8 mouse cellular contexts compared by ENCODE assay signal in genomic region chr15:102350942-102351291, GRCm38 (mm10). TPM values are rescaled to one million over a fixed set of nuclear protein-coding genes. Genes with fewer than 3 reads are reported as not detected.
DNase-seq lines count a peak whose midpoint lies in the region; ATAC-seq and TF ChIP-seq lines count a peak whose summit lies in the region.

No protein-coding gene starts in this region.

- 9% methylated on average over 11 of the region's 11 CpGs for WGBS in heart, embryonic 12.5 days
- WGBS in bone marrow, adult 2 months = 6% methylated on average over 11 of the region's 11 CpGs
- 11% methylated on average over 11 of the region's 11 CpGs for WGBS in hindbrain, embryonic 12.5 days
- 12% methylated on average over 11 of the region's 11 CpGs for WGBS in midbrain, embryonic 10.5 days

- no peak for TF ChIP-seq POLR2A in bone marrow, adult 2 months (IDR thresholded peaks at IDR 0.05; ENCODE audit: borderline replicate concordance, control insufficient read depth, low read depth, low read length)

- TF ChIP-seq CTCF in bone marrow, adult 2 months (IDR thresholded peaks at IDR 0.05; ENCODE audit: control insufficient read depth, insufficient read depth, low read length) = no peak

- peak overlapping the region; percentile 96 for H3K4me3 ChIP-seq in heart, embryonic 12.5 days
- peak overlapping the region; percentile 84 for H3K4me3 ChIP-seq in bone marrow, adult 2 months (replicated peaks; ENCODE audit: control insufficient read depth, low read depth, low read length)
- peak overlapping the region; percentile 76 for H3K4me3 ChIP-seq in hindbrain, embryonic 12.5 days
- H3K4me3 ChIP-seq in midbrain, embryonic 10.5 days = peak overlapping the region; percentile 80

- H3K4me2 ChIP-seq in heart, embryonic 12.5 days = peak overlapping the region; percentile 92
- peak overlapping the region; percentile 90 for H3K4me2 ChIP-seq in hindbrain, embryonic 12.5 days (replicated peaks)

- H3K27me3 ChIP-seq in heart, embryonic 12.5 days (replicated peaks) = 0 out of 2 replicates have a peak, but pooled peaks cover under 1% of the 10 kb centered on the region
- H3K27me3 ChIP-seq in hindbrain, embryonic 12.5 days = peaks cover 1% of the 10 kb centered on the region
- H3K27me3 ChIP-seq in midbrain, embryonic 10.5 days (ENCODE audit: low read depth, poor library complexity, severe bottlenecking) = 0 out of 2 replicates have a peak, but pooled peaks cover 2% of the 10 kb centered on the region

- H3K36me3 ChIP-seq in heart, embryonic 12.5 days = peaks cover 21% of the 10 kb centered on the region
- H3K36me3 ChIP-seq in hindbrain, embryonic 12.5 days = peaks cover 16% of the 10 kb centered on the region
- peaks cover 24% of the 10 kb centered on the region for H3K36me3 ChIP-seq in midbrain, embryonic 10.5 days

- H3K9ac ChIP-seq in heart, embryonic 12.5 days = peak overlapping the region; percentile 75
- peak overlapping the region; percentile 49; the same call in 1 of the 2 replicates for H3K9ac ChIP-seq in hindbrain, embryonic 12.5 days

- H3K9me3 ChIP-seq in heart, embryonic 12.5 days (replicated peaks) = no peaks in the 10 kb centered on the region
- no peaks in the 10 kb centered on the region for H3K9me3 ChIP-seq in hindbrain, embryonic 12.5 days (replicated peaks)
- no peaks in the 10 kb centered on the region for H3K9me3 ChIP-seq in midbrain, embryonic 10.5 days (replicated peaks)

- intact Hi-C loops in gastrocnemius, postnatal 14 days (cut with DNase I; ENCODE audit: low total_unique reads) = no loop called here

- peak; percentile 20; the same call in 1 of the 2 replicates for ATAC-seq in heart, embryonic 12.5 days (ENCODE audit: insufficient number of reproducible peaks, low FRiP score)
- peak; percentile 26; the same call in 1 of the 2 replicates for ATAC-seq in hindbrain, embryonic 12.5 days (ENCODE audit: low FRiP score)

- peak overlapping the region; percentile 72 for H3K27ac ChIP-seq in heart, embryonic 12.5 days (ENCODE audit: poor library complexity, severe bottlenecking)
- H3K27ac ChIP-seq in bone marrow, adult 2 months (ENCODE audit: control insufficient read depth, insufficient read depth, low read depth, low read length, poor library complexity) = no peak overlapping the region
- no peak overlapping the region for H3K27ac ChIP-seq in hindbrain, embryonic 12.5 days
- H3K27ac ChIP-seq in midbrain, embryonic 10.5 days (replicated peaks) = peak overlapping the region; percentile 90

- no peak for DNase-seq in heart, adult 8-10 months (ENCODE audit: low spot score)
- DNase-seq in midbrain, embryonic 10.5 days (ENCODE audit: low spot score) = no peak
- no peak for DNase-seq in ovary, postnatal 36 days (ENCODE audit: low spot score)
- no peak for DNase-seq in cerebellum, adult 11-12 months
- no peak for DNase-seq in gastrocnemius, postnatal 14 days

- peaks cover 19% of the 10 kb centered on the region for H3K4me1 ChIP-seq in heart, embryonic 12.5 days (replicated peaks)
- peaks cover 4% of the 10 kb centered on the region; the same call in 1 of the 2 replicates for H3K4me1 ChIP-seq in bone marrow, adult 2 months (ENCODE audit: control insufficient read depth, insufficient read depth, low read length)
- peaks cover 24% of the 10 kb centered on the region for H3K4me1 ChIP-seq in hindbrain, embryonic 12.5 days
- peaks cover 29% of the 10 kb centered on the region for H3K4me1 ChIP-seq in midbrain, embryonic 10.5 days

RNA-seq across cellular contexts. Expression of gene Aaas, which starts 0.3 kb away (rescaled TPM):
- 53.8 and 55.8 TPM in 2 replicates for polyA plus RNA-seq in heart, embryonic 12.5 days (2016; fragmentation: Nextera tagmentation; extraction: Ambion mirVana)
- 10 to 100 TPM in 3 of 4 experiments, 1 to 10 TPM in 1; 9.8 to 15.0 (median 12.5) TPM for total RNA-seq in heart, adult 8-10 months (2022)
- 56.6 and 97.9 TPM in 2 replicates for polyA plus RNA-seq in bone marrow, adult 2 months (2011; ENCODE audit: insufficient read depth, insufficient read length, low replicate concordance, missing spikeins)
- 54.6 and 60.9 TPM in 2 replicates for polyA plus RNA-seq in hindbrain, embryonic 12.5 days (2016; fragmentation: Nextera tagmentation; extraction: Ambion mirVana)
- 115 and 128 TPM in 2 replicates for polyA plus RNA-seq in midbrain, embryonic 10.5 days (2016; fragmentation: Nextera tagmentation; extraction: Ambion mirVana)
- 1 to 10 TPM; 7.2 to 8.4 TPM for total RNA-seq in gastrocnemius, postnatal 14 days (2021)

RNA-seq across cellular contexts. Expression of gene Sp7, which starts 16.1 kb away (rescaled TPM):
- polyA plus RNA-seq in heart, embryonic 12.5 days (2016; fragmentation: Nextera tagmentation; extraction: Ambion mirVana) = 0.34 and 0.58 TPM in 2 replicates
- not detected for total RNA-seq in heart, adult 8-10 months (2022)
- polyA plus RNA-seq in bone marrow, adult 2 months (2011; ENCODE audit: insufficient read depth, insufficient read length, low replicate concordance, missing spikeins) = 3.2 and 3.5 TPM in 2 replicates
- 1.9 and 2.1 TPM in 2 replicates for polyA plus RNA-seq in hindbrain, embryonic 12.5 days (2016; fragmentation: Nextera tagmentation; extraction: Ambion mirVana)
- polyA plus RNA-seq in midbrain, embryonic 10.5 days (2016; fragmentation: Nextera tagmentation; extraction: Ambion mirVana) = 0.59 and 0.66 TPM in 2 replicates
- under 1 TPM; 0.11 to 0.14 TPM for total RNA-seq in gastrocnemius, postnatal 14 days (2021)

RNA-seq across cellular contexts. Expression of gene Myg1, which starts 19.4 kb away (rescaled TPM):
- 58.8 and 60.7 TPM in 2 replicates for polyA plus RNA-seq in heart, embryonic 12.5 days (2016; fragmentation: Nextera tagmentation; extraction: Ambion mirVana)
- total RNA-seq in heart, adult 8-10 months (2022) = 10 to 100 TPM; 23.2 to 24.6 (median 24.5) TPM
- 40.0 and 43.6 TPM in 2 replicates for polyA plus RNA-seq in bone marrow, adult 2 months (2011; ENCODE audit: insufficient read depth, insufficient read length, low replicate concordance, missing spikeins)
- 78.4 and 90.8 TPM in 2 replicates for polyA plus RNA-seq in hindbrain, embryonic 12.5 days (2016; fragmentation: Nextera tagmentation; extraction: Ambion mirVana)
- 125 and 134 TPM in 2 replicates for polyA plus RNA-seq in midbrain, embryonic 10.5 days (2016; fragmentation: Nextera tagmentation; extraction: Ambion mirVana)
- total RNA-seq in gastrocnemius, postnatal 14 days (2021) = 10 to 100 TPM; 17.6 to 19.0 TPM

RNA-seq across cellular contexts. Expression of gene Pfdn5, which starts 25.0 kb away (rescaled TPM):
- polyA plus RNA-seq in heart, embryonic 12.5 days (2016; fragmentation: Nextera tagmentation; extraction: Ambion mirVana) = 267 and 273 TPM in 2 replicates
- 100 to 1,000 TPM; 300 to 347 (median 339) TPM for total RNA-seq in heart, adult 8-10 months (2022)
- 352 and 432 TPM in 2 replicates for polyA plus RNA-seq in bone marrow, adult 2 months (2011; ENCODE audit: insufficient read depth, insufficient read length, low replicate concordance, missing spikeins)
- 331 and 402 TPM in 2 replicates for polyA plus RNA-seq in hindbrain, embryonic 12.5 days (2016; fragmentation: Nextera tagmentation; extraction: Ambion mirVana)
- 335 and 345 TPM in 2 replicates for polyA plus RNA-seq in midbrain, embryonic 10.5 days (2016; fragmentation: Nextera tagmentation; extraction: Ambion mirVana)
- total RNA-seq in gastrocnemius, postnatal 14 days (2021) = 100 to 1,000 TPM; 212 to 228 TPM

RNA-seq across cellular contexts. Expression of gene Espl1, which starts 54.9 kb away (rescaled TPM):
- polyA plus RNA-seq in heart, embryonic 12.5 days (2016; fragmentation: Nextera tagmentation; extraction: Ambion mirVana) = 24.0 and 26.1 TPM in 2 replicates
- 1 to 10 TPM in 1 of 4 experiments, under 1 TPM in 3; 0.38 to 1.1 (median 0.93) TPM for total RNA-seq in heart, adult 8-10 months (2022)
- polyA plus RNA-seq in bone marrow, adult 2 months (2011; ENCODE audit: insufficient read depth, insufficient read length, low replicate concordance, missing spikeins) = 22.9 and 39.8 TPM in 2 replicates
- polyA plus RNA-seq in hindbrain, embryonic 12.5 days (2016; fragmentation: Nextera tagmentation; extraction: Ambion mirVana) = 26.7 and 27.3 TPM in 2 replicates
- polyA plus RNA-seq in midbrain, embryonic 10.5 days (2016; fragmentation: Nextera tagmentation; extraction: Ambion mirVana) = 47.4 and 54.4 TPM in 2 replicates
- 1 to 10 TPM; 1.1 to 4.1 TPM for total RNA-seq in gastrocnemius, postnatal 14 days (2021)

Comparison
In these comparisons a context has a peak if more than half of its experiments do, and no peak if none do; other contexts are left out.
1. H3K27ac ChIP-seq: peak in heart, embryonic 12.5 days (single experiment) and midbrain, embryonic 10.5 days (single experiment); none in bone marrow, adult 2 months (single experiment) and hindbrain, embryonic 12.5 days (single experiment).
2. Peak in every context shown above with its lines, with median percentiles within 50 percentile points of each other: H3K4me3 ChIP-seq.